Mouse (Mus musculus) lung, embryonic 16.5 days (tissue): ENCODE results near the gene Rab40b. TPM values are rescaled to one million over a fixed set of nuclear protein-coding genes. Genes with fewer than 3 reads are reported as not detected.
"Not testable (repeated sequence)": the region's sequence is repeated elsewhere in the genome, so short reads cannot be mapped to it uniquely, and the experiment has no call there.

Experiments used
- ATAC-seq: fragments of 200-750 bp; cut with Nextera tagmentation; 2 replicates; pipeline ENCODE4 v1.8.0; 2017; ENCODE audit warnings: low read depth, mild to moderate bottlenecking, moderate library complexity
- H3K27ac ChIP-seq: fragments of 300-500 bp; sonication (generic); 2 replicates; pipeline ENCODE4 v1.5.1; 2014; ENCODE audit warnings: mild to moderate bottlenecking, control low read depth, low read length
- H3K27me3 ChIP-seq: fragments of 300-500 bp; sonication (generic); 2 replicates; pipeline ENCODE4 v1.6.1; 2014; ENCODE audit warnings: low read depth, low read length, mixed read lengths; ENCODE audit not compliant: control insufficient read depth, insufficient read depth
- H3K36me3 ChIP-seq: fragments of 300-500 bp; sonication (generic); 2 replicates; pipeline ENCODE4 v1.6.1; 2014; ENCODE audit warnings: low read length; ENCODE audit not compliant: control insufficient read depth, insufficient read depth
- H3K4me1 ChIP-seq: fragments of 300-500 bp; sonication (generic); replicated peaks from 2 replicates; pipeline ENCODE4 v1.6.1; 2014; ENCODE audit warnings: low read length, mixed read lengths; ENCODE audit not compliant: control insufficient read depth, insufficient read depth
- H3K4me2 ChIP-seq: fragments of 300-500 bp; sonication (generic); 2 replicates; pipeline ENCODE4 v1.6.1; 2014; ENCODE audit warnings: low read depth, low read length, control low read depth
- H3K4me3 ChIP-seq: fragments of 300-500 bp; sonication (generic); 2 replicates; pipeline ENCODE4 v1.5.1; 2014; ENCODE audit warnings: mild to moderate bottlenecking, low read length, control low read depth
- H3K9ac ChIP-seq: fragments of 300-500 bp; sonication (generic); 2 replicates; pipeline ENCODE4 v1.6.1; 2014; ENCODE audit warnings: low read length, control low read depth
- H3K9me3 ChIP-seq: fragments of 300-500 bp; sonication (generic); 2 replicates; pipeline ENCODE4 v1.6.1; 2016; ENCODE audit warnings: low read length; ENCODE audit not compliant: control insufficient read depth
- WGBS: fragments of 180-500 bp; shearing (Covaris S2); extraction: QIAGEN DNeasy Blood & Tissue Kit; methylation state at CpG from one replicate; pipeline ENCODE4 v1.1.7; 2014; 5-methylcytosine and 5-hydroxymethylcytosine counted together
- microRNA-seq: library from miRNA; unstranded; fragments of <30 nt; microRNA quantifications from one replicate; pipeline ENCODE4, GENCODE M21; 2016
- polyA plus RNA-seq: library from polyadenylated mRNA; unstranded; fragments of >200 nt; fragmentation: Nextera tagmentation; extraction: Ambion mirVana; gene quantifications from 2 replicates; pipeline ENCODE4 v1.2.1, GENCODE M21; 2015

Gene Rab40b
- polyA plus RNA-seq, 1 experiment from 2014 or later = 6.0 TPM

DNA sequence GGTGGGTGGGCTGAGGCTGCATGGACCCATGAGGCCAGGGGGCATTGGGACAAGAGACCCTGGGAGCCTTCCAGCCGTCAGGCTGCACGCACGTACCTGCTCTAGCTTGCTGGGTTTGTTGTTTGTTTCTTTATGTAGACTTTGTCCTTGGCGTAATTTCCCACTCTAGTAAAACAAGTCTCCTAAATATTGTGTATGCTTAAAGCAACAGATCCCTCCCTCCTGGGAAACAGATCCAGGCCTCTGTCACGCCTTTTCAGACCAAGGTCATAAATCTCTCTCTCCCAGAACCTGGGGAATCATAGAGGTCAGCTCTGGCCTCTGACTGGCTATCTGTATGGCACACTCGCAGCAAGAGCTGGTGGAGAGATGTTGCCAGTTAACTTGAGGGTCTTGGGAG, 80.3 kb downstream of the Rab40b start:
- not testable (repeated sequence) for H3K9ac ChIP-seq, H3K9me3 ChIP-seq, H3K27ac ChIP-seq, H3K4me1 ChIP-seq, H3K27me3 ChIP-seq, H3K4me3 ChIP-seq, ATAC-seq, H3K4me2 ChIP-seq
- 87% methylated on average over 6 of the region's 6 CpGs for WGBS
- peaks cover 47% of the 10 kb centered on the region for H3K36me3 ChIP-seq

DNA sequence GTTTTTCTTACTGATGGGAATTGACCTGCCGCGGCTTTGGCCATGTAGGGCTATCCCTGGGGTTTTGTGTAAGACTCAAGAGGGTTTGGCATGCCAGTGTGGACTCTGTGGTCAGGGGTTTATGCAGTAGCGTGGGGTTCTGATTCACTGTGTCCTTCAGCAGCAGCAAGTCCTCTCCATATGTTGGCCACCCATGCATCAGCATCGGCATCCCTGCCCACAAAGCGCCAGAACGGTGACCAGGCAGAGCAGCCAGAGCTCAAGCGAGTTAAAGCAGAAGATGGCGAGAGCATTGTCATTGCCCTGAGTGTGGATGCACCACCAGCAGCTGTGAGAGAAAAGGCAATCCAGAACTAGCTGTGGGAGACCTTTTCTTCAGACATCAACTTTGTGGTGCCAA, 81.4 kb downstream of the Rab40b start:
- no peak overlapping the region for H3K27ac ChIP-seq
- no peak overlapping the region for H3K4me3 ChIP-seq
- H3K36me3 ChIP-seq = peaks cover 53% of the 10 kb centered on the region
- no peak for ATAC-seq
- H3K9ac ChIP-seq = no peak overlapping the region
- H3K4me1 ChIP-seq = no peaks in the 10 kb centered on the region
- H3K9me3 ChIP-seq = peaks cover 10% of the 10 kb centered on the region
- WGBS = 92% methylated on average over 8 of the region's 8 CpGs
- H3K4me2 ChIP-seq = no peak overlapping the region
- no peaks in the 10 kb centered on the region for H3K27me3 ChIP-seq

Small RNA genes lying within 50 kb of the gene (microRNA-seq; reads per million reads assigned to microRNA genes)
- 0.59 reads per million for gene Mir7236

Other genes starting within 250 kb of the Rab40b start
- not detected in 2 replicates for gene Tex19.1, start 242.1 kb downstream of the Rab40b start, polyA plus RNA-seq
- gene Uts2r, start 228.0 kb downstream of the Rab40b start, polyA plus RNA-seq = not detected in 2 replicates
- gene Hexdc, start 183.8 kb downstream of the Rab40b start, polyA plus RNA-seq = 7.1 and 8.9 TPM in 2 replicates
- 24.5 and 27.8 TPM in 2 replicates for gene Ogfod3, start 183.5 kb downstream of the Rab40b start, polyA plus RNA-seq
- gene Cybc1, start 158.9 kb downstream of the Rab40b start, polyA plus RNA-seq = 37.4 and 42.5 TPM in 2 replicates
- 53.6 and 55.8 TPM in 2 replicates for gene Narf, start 151.0 kb downstream of the Rab40b start, polyA plus RNA-seq
- 6.2 and 6.5 TPM in 2 replicates for gene Foxk2, start 128.3 kb downstream of the Rab40b start, polyA plus RNA-seq
- 94.8 and 98.7 TPM in 2 replicates for gene Wdr45b, start 33.8 kb downstream of the Rab40b start, polyA plus RNA-seq
- 6.7 and 9.3 TPM in 2 replicates for gene Fn3krp, start 33.1 kb upstream of the Rab40b start, polyA plus RNA-seq
- gene Fn3k, start 46.7 kb upstream of the Rab40b start, polyA plus RNA-seq = 0.60 and 1.3 TPM in 2 replicates
- 31.6 and 35.6 TPM in 2 replicates for gene Tbcd, start 63.7 kb upstream of the Rab40b start, polyA plus RNA-seq
- 0.93 and 0.94 TPM in 2 replicates for gene Zfp750, start 131.1 kb upstream of the Rab40b start, polyA plus RNA-seq